Mouse (Mus musculus): ENCODE results near the gene Top3a.

Top3a gene

DNA sequence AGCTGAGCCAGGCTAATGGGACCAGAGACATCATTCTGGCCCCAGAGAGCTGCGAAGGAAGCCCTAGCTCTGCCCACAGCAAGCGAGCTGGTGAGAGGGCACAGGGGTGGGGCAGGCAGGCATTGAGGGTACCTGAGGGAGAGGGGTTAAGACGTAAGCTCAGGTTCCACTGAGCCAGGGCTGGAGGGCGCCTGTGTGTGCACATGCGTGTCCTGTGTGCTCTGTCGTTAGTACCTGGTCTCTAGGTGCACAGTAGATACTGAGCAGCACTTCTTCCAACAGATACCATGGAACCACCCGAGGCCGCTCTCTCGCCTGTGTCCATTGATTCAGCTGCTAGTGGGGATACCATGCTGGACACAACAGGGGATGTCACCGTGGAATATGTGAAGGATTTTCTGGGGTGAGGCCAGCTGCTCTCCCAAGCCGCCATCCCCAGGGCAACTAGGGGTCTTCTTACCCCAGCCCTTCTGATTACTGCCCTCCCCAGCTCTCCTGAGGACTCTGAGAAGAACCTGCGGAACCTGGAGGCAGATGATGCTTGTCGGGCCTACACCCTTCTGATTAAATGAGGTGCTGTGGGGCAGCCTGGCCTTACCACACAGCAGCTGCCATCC is 64.4 kb downstream of the Top3a start:
- no peak for DNase-seq (ENCODE audit: low read depth, low spot score)

DNA sequence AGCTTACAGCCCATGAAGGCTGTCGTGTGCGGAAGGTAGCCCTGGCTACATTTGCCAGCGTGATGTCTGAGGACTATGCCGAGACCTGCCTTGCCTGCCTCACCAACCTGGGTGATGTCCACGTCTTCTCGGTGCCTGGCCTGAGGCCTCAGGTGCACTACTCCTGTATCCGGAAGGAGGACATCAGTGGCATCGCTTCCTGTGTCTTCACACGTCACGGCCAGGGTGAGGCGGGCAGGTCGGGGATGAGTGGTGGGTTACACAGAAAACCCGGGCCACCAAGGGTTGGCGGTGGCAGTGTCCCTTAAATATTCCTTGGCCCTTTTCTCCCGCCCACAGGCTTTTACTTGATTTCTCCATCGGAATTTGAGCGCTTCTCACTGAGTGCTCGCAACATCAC is 65.1 kb downstream of the Top3a start:
- no peak for DNase-seq (ENCODE audit: low read depth, low spot score)

GRCm38 (mm10) chr11:60711218-60711617 is 65.9 kb downstream of the Top3a start:
- DNase-seq (ENCODE audit: low read depth, low spot score): no peak

- no peak for DNase-seq (ENCODE audit: low read depth, low spot score)
Measured at GRCm38 (mm10) chr11:60709481-60710465, 67.4 kb downstream of the Top3a start.

DNA sequence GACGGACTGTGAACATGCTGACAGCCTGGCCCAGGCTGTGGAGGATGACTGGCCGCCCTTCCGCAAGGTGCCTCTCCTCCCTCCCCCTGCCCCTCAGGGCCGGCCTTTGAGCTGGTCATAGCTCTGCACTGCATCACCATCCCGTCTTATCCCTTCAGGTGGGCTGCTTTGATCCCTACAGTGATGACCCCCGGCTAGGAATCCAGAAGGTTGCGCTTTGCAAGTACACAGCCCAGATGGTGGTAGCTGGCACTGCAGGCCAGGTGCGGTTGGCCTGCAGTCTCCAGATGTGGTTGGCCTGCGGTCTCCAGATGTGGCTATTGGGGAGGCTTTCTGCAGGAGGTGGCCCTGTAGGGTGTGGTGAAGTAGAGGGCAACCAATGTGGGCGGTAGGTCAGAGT is 68.5 kb downstream of the Top3a start:
- no peak for DNase-seq (ENCODE audit: low read depth, low spot score)

DNA sequence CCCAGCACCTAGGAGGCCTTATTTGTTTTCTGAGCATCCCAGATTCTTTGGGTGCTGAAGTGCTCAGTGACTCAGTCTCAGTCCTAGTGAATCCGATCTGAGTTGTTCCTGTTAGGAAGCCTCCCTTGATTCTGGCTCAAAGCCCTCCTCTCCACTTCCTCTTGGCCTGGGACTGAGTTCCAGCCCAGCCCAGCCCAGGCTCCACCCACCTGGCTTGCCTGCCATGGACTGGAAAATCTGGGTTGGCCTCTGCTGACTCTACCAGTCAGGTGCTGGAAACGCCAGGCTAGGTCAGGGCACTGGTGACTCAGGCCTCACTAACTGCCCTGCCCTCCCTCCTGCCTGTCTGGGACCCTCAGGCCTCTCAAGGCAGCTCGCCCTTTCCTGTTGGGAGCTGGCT is 69.5 kb downstream of the Top3a start:
- no peak for DNase-seq (ENCODE audit: low read depth, low spot score)

GRCm38 (mm10) chr11:60706696-60707480 is 70.3 kb downstream of the Top3a start:
- no peak for DNase-seq (ENCODE audit: low read depth, low spot score)

GRCm38 (mm10) chr11:60706076-60706475 is 71.1 kb downstream of the Top3a start:
- DNase-seq (ENCODE audit: low read depth, low spot score): no peak

- no peak for DNase-seq (ENCODE audit: low read depth, low spot score)
Measured at GRCm38 (mm10) chr11:60705255-60705654, 71.9 kb downstream of the Top3a start.

- DNase-seq (ENCODE audit: low read depth, low spot score): no peak
Measured at GRCm38 (mm10) chr11:60704023-60704880, 72.9 kb downstream of the Top3a start.

DNA sequence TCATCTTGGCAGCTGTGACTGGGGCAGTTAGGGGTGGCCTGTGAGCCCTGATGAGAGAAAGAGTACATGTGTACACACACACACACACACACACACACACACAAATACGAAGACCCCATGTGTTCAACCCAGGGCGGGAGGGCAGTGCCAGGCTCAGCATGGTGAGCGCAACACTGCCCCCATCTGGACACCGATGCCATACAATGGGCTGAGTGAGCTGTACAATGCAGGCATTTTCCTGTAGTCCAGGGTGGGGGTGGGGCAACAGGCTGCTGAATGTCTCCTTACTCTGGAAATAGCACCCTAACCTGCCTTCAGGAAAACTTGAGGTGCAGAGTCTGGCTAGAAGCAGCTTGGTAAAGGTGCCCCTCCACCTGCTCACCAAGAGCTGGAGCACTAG is 74.0 kb downstream of the Top3a start:
- no peak for DNase-seq (ENCODE audit: low read depth, low spot score)

- no peak for DNase-seq (ENCODE audit: low read depth, low spot score)
Measured at GRCm38 (mm10) chr11:60701611-60702010, 75.6 kb downstream of the Top3a start.

GRCm38 (mm10) chr11:60700320-60701185 is 76.6 kb downstream of the Top3a start:
- no peak for DNase-seq (ENCODE audit: low read depth, low spot score)

GRCm38 (mm10) chr11:60699524-60700075 is 77.6 kb downstream of the Top3a start, which contains the start of gene Llgl1:
Gene Llgl1, plus strand, starts transcription at chr11:60699723.
- DNase-seq (ENCODE audit: low read depth, low spot score): peak; percentile 85

- no peak for DNase-seq (ENCODE audit: low read depth, low spot score)
Measured at GRCm38 (mm10) chr11:60698806-60699523, 78.2 kb downstream of the Top3a start.

GRCm38 (mm10) chr11:60697561-60697960 is 79.6 kb downstream of the Top3a start:
- no peak for DNase-seq (ENCODE audit: low read depth, low spot score)

GRCm38 (mm10) chr11:60696165-60696564 is 81.0 kb downstream of the Top3a start:
- DNase-seq (ENCODE audit: low read depth, low spot score): no peak
